Mouse (Mus musculus): ENCODE results near the gene Spata3. TPM values are rescaled to one million over a fixed set of nuclear protein-coding genes. Genes with fewer than 3 reads are reported as not detected.

Gene Spata3
- polyA plus RNA-seq, 1 experiment, result not detected

DNA sequence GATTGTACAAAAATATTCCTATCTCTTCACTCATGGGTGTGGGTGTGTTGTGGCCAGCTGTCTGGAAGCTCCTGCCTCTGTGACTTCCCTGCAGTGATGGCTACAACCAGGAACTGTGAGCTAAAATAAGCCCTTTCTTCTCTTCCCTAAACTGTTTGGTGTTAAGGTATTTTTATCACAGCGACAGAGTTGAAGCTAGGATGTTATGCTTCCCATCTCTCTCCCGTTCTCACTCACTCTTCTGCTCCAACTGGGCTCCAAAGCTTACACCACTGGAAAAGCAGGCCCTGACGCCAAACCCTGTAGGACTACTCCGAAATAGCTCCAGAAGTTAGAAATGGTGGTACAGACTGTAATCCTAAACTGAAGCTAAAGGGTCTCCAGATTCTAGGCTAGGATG, 28.4 kb downstream of the Spata3 start:
- H3K4me1 ChIP-seq (ENCODE audit: control insufficient read depth, insufficient read depth, insufficient read length), result peaks cover 9% of the 10 kb centered on the region
- no peak for DNase-seq (ENCODE audit: low read depth in 1 of 2, low spot score in 2 of 2)
- 76% methylated on average over 4 of the region's 4 CpGs for WGBS
- no peak for TF ChIP-seq CTCF (IDR thresholded peaks at IDR 0.05; ENCODE audit: extremely low read depth, insufficient read depth, insufficient read length, insufficient replicate concordance)
- no peak for TF ChIP-seq POLR2A (IDR thresholded peaks at IDR 0.05; ENCODE audit: low read depth, low read length)
- H3K27ac ChIP-seq (ENCODE audit: insufficient read depth, low read length), result no peak overlapping the region
- peaks cover 20% of the 10 kb centered on the region for H3K27me3 ChIP-seq (ENCODE audit: control insufficient read depth, insufficient read depth, low read length)
- H3K36me3 ChIP-seq (ENCODE audit: control insufficient read depth, insufficient read depth, low read length), result no peaks in the 10 kb centered on the region
- H3K4me3 ChIP-seq (ENCODE audit: extremely low read depth, insufficient read depth, insufficient read length), result no peak overlapping the region

DNA sequence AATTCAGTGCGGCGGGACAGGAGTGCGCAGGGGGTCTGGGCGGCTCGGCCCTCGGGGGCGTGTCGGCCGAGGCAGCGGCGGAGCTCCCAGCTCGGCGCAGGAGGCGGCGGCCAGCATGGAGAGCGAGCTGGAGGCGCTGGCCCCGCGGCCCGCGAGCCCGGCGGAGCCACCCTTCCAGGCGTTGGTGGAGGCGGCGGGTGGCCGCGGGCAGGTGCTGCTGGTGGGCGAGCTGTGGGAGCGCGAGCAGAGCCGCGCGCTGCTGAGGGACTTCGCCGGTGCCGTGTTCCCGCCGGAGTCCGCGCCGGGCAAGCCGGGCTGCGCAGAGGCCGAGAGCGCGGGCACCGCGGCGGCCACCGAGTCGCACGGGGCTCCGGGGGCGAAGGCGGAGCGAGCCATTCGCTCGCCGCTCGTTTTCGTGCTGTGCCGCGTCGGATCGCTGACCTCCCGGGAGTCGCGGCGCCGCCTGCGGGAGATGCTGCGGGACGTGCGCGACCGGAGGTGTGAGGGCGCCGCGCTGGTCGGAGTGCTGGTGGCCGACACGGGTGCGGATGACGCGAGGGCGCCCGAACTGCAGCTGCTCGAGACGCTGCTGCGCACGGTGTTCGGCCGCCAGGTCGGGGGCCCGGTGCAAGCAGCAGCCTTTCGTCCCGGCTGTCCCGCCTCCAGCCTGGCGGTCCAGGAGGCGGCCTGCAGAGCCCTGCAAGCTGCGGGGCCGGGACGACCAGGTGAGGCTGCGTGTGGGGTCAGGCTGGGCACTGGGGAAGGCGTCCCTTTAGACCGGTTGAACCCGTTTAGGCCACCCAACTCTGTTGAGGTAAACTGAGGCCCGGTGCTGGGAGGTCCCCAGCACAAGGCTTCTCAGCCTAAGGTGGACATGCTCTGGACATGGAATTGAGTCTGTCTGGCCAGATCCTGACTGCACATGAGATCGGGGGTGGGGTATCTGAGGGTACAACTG, 29.5 kb downstream of the Spata3 start, which contains the start of gene 2810459M11Rik:
2810459M11Rik (plus strand) TSS at position 16 of the 958 bp plus-strand sequence.
- DNase-seq (ENCODE audit: low read depth in 1 of 2, low spot score in 2 of 2), result no peak
- 2% methylated on average over 110 of the region's 110 CpGs for WGBS
- H3K4me3 ChIP-seq (ENCODE audit: extremely low read depth, insufficient read depth, insufficient read length), result peak within 1 kb of the TSS; percentile 45; the same call in 1 of the 2 replicates

DNA sequence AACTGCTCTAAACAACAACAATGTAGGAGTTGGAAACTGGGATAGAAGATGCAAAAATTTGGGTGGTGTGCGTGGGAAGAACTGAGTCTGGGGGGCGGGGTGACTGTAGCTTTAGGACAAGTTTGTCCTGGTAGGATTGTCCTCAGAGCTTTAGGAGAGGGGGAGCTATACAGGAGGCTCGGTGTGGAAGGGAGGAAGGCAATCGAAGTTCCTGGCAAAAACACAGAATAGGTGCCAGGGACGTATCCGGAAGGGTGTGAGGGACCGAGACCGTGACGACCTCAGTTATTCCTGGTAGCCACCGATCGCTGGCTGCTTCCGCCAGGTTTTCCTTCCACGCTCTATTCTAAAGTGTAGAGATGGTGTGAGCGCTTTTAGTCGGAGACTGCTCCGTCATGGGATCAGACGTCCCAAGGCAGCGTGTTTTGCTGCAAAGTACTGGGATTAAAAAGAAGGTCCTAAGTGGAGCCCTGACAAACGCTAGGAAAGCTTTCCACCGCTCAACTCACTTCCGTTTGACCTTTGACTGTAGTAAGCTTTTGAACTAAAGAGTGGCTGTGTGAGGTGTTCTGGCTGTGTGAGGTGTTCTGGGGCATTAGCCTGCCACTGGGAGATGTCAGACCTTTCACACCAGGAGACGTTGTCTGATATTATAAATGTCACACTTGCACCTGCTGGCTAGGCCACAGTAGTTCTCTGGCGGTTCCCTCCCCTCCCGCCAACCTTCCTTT, 30.4 kb downstream of the Spata3 start:
- no peak overlapping the region for H3K4me3 ChIP-seq (ENCODE audit: extremely low read depth, insufficient read depth, insufficient read length)
- H3K4me1 ChIP-seq (ENCODE audit: control insufficient read depth, insufficient read depth, insufficient read length), result peaks cover 9% of the 10 kb centered on the region
- TF ChIP-seq POLR2A (IDR thresholded peaks at IDR 0.05; ENCODE audit: low read depth, low read length) (no peak), CTCF (IDR thresholded peaks at IDR 0.05; ENCODE audit: extremely low read depth, insufficient read depth, insufficient read length, insufficient replicate concordance) (no peak)
- no peak overlapping the region for H3K27ac ChIP-seq (ENCODE audit: insufficient read depth, low read length)
- peaks cover 20% of the 10 kb centered on the region for H3K27me3 ChIP-seq (ENCODE audit: control insufficient read depth, insufficient read depth, low read length)
- H3K36me3 ChIP-seq (ENCODE audit: control insufficient read depth, insufficient read depth, low read length), result no peaks in the 10 kb centered on the region
- DNase-seq (ENCODE audit: low read depth in 1 of 2, low spot score in 2 of 2), result no peak
- 43% methylated on average over 24 of the region's 24 CpGs for WGBS

More for the DNA sequence above, 29.5 kb downstream of the Spata3 start, which contains the start of gene 2810459M11Rik:
- Histone ChIP-seq H3K27ac (ENCODE audit: insufficient read depth, low read length) (no peak within 1 kb of the TSS), H3K36me3 (ENCODE audit: control insufficient read depth, insufficient read depth, low read length) (no peaks in the 10 kb centered on the region), H3K27me3 (ENCODE audit: control insufficient read depth, insufficient read depth, low read length) (peaks cover 20% of the 10 kb centered on the region), H3K4me1 (ENCODE audit: control insufficient read depth, insufficient read depth, insufficient read length) (peaks cover 9% of the 10 kb centered on the region)
- TF ChIP-seq CTCF (IDR thresholded peaks at IDR 0.05; ENCODE audit: extremely low read depth, insufficient read depth, insufficient read length, insufficient replicate concordance) (no peak), POLR2A (IDR thresholded peaks at IDR 0.05; ENCODE audit: low read depth, low read length) (no peak)

DNA sequence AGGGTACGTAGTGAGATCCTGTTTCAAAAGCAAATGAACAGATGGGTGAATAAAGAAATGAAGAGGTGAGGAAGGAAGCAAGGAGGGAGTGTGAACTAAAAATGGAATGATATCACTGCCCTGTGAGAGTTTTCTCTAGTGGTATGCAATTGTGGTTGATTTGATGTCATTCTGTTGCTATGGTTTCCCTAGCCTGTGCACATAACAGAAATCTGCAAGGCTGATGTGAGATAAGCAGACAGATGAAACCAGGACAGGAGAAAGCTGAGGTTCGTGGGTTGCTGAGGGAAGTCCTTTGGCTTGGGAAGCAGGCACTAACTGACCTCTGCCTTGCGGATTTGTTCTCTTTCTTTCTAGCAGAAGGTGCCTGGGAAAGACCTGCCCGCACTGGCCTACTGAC, 31.6 kb downstream of the Spata3 start:
- Histone ChIP-seq H3K36me3 (ENCODE audit: control insufficient read depth, insufficient read depth, low read length) (no peaks in the 10 kb centered on the region), H3K4me1 (ENCODE audit: control insufficient read depth, insufficient read depth, insufficient read length) (peaks cover 9% of the 10 kb centered on the region), H3K4me3 (ENCODE audit: extremely low read depth, insufficient read depth, insufficient read length) (no peak overlapping the region), H3K27me3 (ENCODE audit: control insufficient read depth, insufficient read depth, low read length) (peaks cover 20% of the 10 kb centered on the region), H3K27ac (ENCODE audit: insufficient read depth, low read length) (no peak overlapping the region)
- WGBS, result 49% methylated on average over 4 of the region's 4 CpGs
- no peak for DNase-seq (ENCODE audit: low read depth in 1 of 2, low spot score in 2 of 2)
- TF ChIP-seq POLR2A (IDR thresholded peaks at IDR 0.05; ENCODE audit: low read depth, low read length) (no peak), CTCF (IDR thresholded peaks at IDR 0.05; ENCODE audit: extremely low read depth, insufficient read depth, insufficient read length, insufficient replicate concordance) (no peak)

- H3K27me3 ChIP-seq (ENCODE audit: control insufficient read depth, insufficient read depth, low read length), result peaks cover 18% of the 10 kb centered on the region
- no peak for TF ChIP-seq CTCF (IDR thresholded peaks at IDR 0.05; ENCODE audit: extremely low read depth, insufficient read depth, insufficient read length, insufficient replicate concordance)
- no peak for TF ChIP-seq POLR2A (IDR thresholded peaks at IDR 0.05; ENCODE audit: low read depth, low read length)
- H3K27ac ChIP-seq (ENCODE audit: insufficient read depth, low read length), result no peak overlapping the region
- no peak overlapping the region for H3K4me3 ChIP-seq (ENCODE audit: extremely low read depth, insufficient read depth, insufficient read length)
- H3K36me3 ChIP-seq (ENCODE audit: control insufficient read depth, insufficient read depth, low read length), result no peaks in the 10 kb centered on the region
- WGBS, result 86% methylated on average over 3 of the region's 3 CpGs
- no peak for DNase-seq (ENCODE audit: low read depth in 1 of 2, low spot score in 2 of 2)
- H3K4me1 ChIP-seq (ENCODE audit: control insufficient read depth, insufficient read depth, insufficient read length), result peaks cover 9% of the 10 kb centered on the region
Measured at GRCm38 (mm10) chr1:86048744-86049143, 32.1 kb downstream of the Spata3 start.

DNA sequence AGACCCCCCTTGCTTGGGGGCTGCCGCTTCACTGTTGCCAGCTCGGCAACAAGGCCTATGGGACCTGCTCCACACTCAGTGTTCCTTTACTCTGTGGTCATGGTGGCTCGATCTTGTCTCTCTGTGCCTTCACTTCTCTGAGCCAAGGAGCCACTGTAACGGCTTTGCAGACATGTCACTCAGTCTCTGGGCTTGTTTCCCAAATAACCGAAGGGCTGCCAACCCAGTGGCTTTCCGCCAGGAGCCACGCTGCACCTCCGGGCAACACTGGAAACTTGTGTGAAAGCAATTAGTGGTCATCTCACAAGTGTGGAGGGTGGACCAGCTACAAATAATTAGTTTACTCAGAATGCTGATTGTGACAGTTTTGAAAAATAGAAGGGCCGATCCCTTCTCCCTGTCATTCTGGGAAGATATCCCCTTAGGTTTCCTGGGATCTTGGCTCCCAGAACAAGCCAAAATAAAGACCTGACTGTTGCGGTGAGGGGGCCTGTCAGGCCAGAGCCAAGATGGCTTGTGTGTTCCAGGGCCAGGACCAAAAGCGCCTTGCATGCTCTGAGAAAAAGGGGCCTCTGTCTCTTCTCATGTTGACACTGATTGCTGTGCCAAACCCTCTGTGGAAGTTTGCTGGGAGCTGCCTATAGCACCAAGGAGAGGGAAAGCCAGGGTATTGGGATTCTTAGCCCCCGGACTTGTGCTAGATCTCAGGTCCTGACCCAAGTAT, 36.7 kb downstream of the Spata3 start:
- H3K4me1 ChIP-seq (ENCODE audit: control insufficient read depth, insufficient read depth, insufficient read length), result no peaks in the 10 kb centered on the region
- WGBS, result 90% methylated on average over 12 of the region's 12 CpGs
- H3K27ac ChIP-seq (ENCODE audit: insufficient read depth, low read length), result no peak overlapping the region
- H3K27me3 ChIP-seq (ENCODE audit: control insufficient read depth, insufficient read depth, low read length), result no peaks in the 10 kb centered on the region
- TF ChIP-seq POLR2A (IDR thresholded peaks at IDR 0.05; ENCODE audit: low read depth, low read length), result no peak
- TF ChIP-seq CTCF (IDR thresholded peaks at IDR 0.05; ENCODE audit: extremely low read depth, insufficient read depth, insufficient read length, insufficient replicate concordance), result no peak
- DNase-seq (ENCODE audit: low read depth in 1 of 2, low spot score in 2 of 2), result no peak
- H3K4me3 ChIP-seq (ENCODE audit: extremely low read depth, insufficient read depth, insufficient read length), result no peak overlapping the region
- no peaks in the 10 kb centered on the region for H3K36me3 ChIP-seq (ENCODE audit: control insufficient read depth, insufficient read depth, low read length)

Measured in spleen, adult 2 months (tissue).